Mouse (Mus musculus) MEL (cell line): Measurements from ENCODE around the gene Tec. TPM values are rescaled to one million over a fixed set of nuclear protein-coding genes. Genes with fewer than 3 reads are reported as not detected.
A peak's percentile ranks its signal among the peaks of the same experiment; 100 is the strongest.

Experiments used
- DNase-seq: peaks from one replicate; pipeline ENCODE4 v3.0.0; 2011; ENCODE audit warnings: low read depth, low spot score
- H3K27ac ChIP-seq: 2 replicates; pipeline ENCODE4 v1.5.1; 2012; ENCODE audit warnings: low read depth, mild to moderate bottlenecking, control low read depth, low read length, moderate library complexity; ENCODE audit not compliant: control insufficient read depth
- H3K27me3 ChIP-seq, 2 experiments: fragments of 150-350 bp in 1 of 2; sonication (generic) in 1 of 2; 2 replicates each; pipeline ENCODE4 v1.6.1; 2012; ENCODE audit warnings: low read length in 2 of 2, mild to moderate bottlenecking in 2 of 2, improper control_type of control experiment in 1 of 2, moderate library complexity in 1 of 2; ENCODE audit not compliant: insufficient read depth in 2 of 2, control insufficient read depth in 1 of 2
- H3K36me3 ChIP-seq, 2 experiments: 2 replicates each; pipeline ENCODE4 v1.6.1; 2012 to 2014; ENCODE audit warnings: low read length in 2 of 2, improper control_type of control experiment in 1 of 2, inconsistent platforms in 1 of 2, mild to moderate bottlenecking in 1 of 2; ENCODE audit not compliant: insufficient read depth in 2 of 2, control insufficient read depth in 1 of 2
- H3K4me1 ChIP-seq, 2 experiments: fragments of 150-350 bp in 1 of 2; sonication (generic) in 1 of 2; 2 replicates each; pipeline ENCODE4 v1.6.1; 2012; ENCODE audit warnings: low read length in 2 of 2, improper control_type of control experiment in 1 of 2, mild to moderate bottlenecking in 1 of 2; ENCODE audit not compliant: insufficient read depth in 2 of 2, control insufficient read depth in 1 of 2
- H3K4me3 ChIP-seq, 2 experiments: fragments of 150-350 bp in 1 of 2; sonication (generic) in 1 of 2; 2 replicates each; pipeline ENCODE4 v1.5.1; 2012; ENCODE audit warnings: low read depth in 2 of 2, low read length in 2 of 2, mild to moderate bottlenecking in 2 of 2, moderate library complexity in 2 of 2, control low read depth in 1 of 2, improper control_type of control experiment in 1 of 2; ENCODE audit not compliant: control insufficient read depth in 1 of 2, insufficient read depth in 1 of 2
- H3K79me2 ChIP-seq: 2 replicates; pipeline ENCODE4 v1.6.1; 2012; ENCODE audit warnings: mild to moderate bottlenecking, low read length, moderate library complexity; ENCODE audit not compliant: control insufficient read depth, poor library complexity, insufficient read depth
- H3K9ac ChIP-seq: 2 replicates; pipeline ENCODE4 v1.6.1; 2012; ENCODE audit warnings: low read depth, mild to moderate bottlenecking, control low read depth, low read length, moderate library complexity; ENCODE audit not compliant: control insufficient read depth, poor library complexity, severe bottlenecking
- H3K9me3 ChIP-seq: fragments of 150-350 bp; sonication (generic); replicated peaks from 2 replicates; pipeline ENCODE4 v1.6.1; 2012; ENCODE audit warnings: mild to moderate bottlenecking, low read length, improper control_type of control experiment, moderate library complexity; ENCODE audit not compliant: insufficient read depth
- BHLHE40 ChIP-seq: IDR thresholded peaks from 2 replicates; pipeline ENCODE4 v1.6.1; 2012; ENCODE audit warnings: low read depth, mild to moderate bottlenecking, inconsistent platforms, low read length, improper control_type of control experiment, borderline replicate concordance
- CHD1 ChIP-seq: IDR thresholded peaks from 2 replicates; pipeline ENCODE4 v1.6.1; 2012; ENCODE audit warnings: low read depth, mild to moderate bottlenecking, inconsistent platforms, low read length, improper control_type of control experiment
- CHD2 ChIP-seq: IDR thresholded peaks from 2 replicates; pipeline ENCODE4 v1.6.1; 2011; ENCODE audit warnings: low read length, improper control_type of control experiment
- CTCF ChIP-seq, 3 experiments: IDR thresholded peaks in 2 of 3; conservative IDR thresholded peaks in 1 of 3; 2 replicates each; pipeline ENCODE4 v1.5.1; 2011 to 2012; ENCODE audit warnings: low read length in 3 of 3, low read depth in 2 of 3, mild to moderate bottlenecking in 2 of 3, improper control_type of control experiment in 1 of 3, inconsistent platforms in 1 of 3, mixed read lengths in 1 of 3, moderate library complexity in 1 of 3; ENCODE audit not compliant: control insufficient read depth in 1 of 3, insufficient read depth in 1 of 3, poor library complexity in 1 of 3, severe bottlenecking in 1 of 3
- E2F4 ChIP-seq: IDR thresholded peaks from 2 replicates; pipeline ENCODE4 v1.6.1; 2011; ENCODE audit warnings: low read depth, low read length, improper control_type of control experiment, borderline replicate concordance
- ELF1 ChIP-seq: IDR thresholded peaks from 2 replicates; pipeline ENCODE4 v1.6.1; 2014; ENCODE audit warnings: low read depth, mild to moderate bottlenecking, inconsistent platforms, low read length, improper control_type of control experiment, moderate library complexity
- GABPA ChIP-seq: IDR thresholded peaks from 2 replicates; pipeline ENCODE4 v1.6.1; 2012; ENCODE audit warnings: low read depth, mild to moderate bottlenecking, inconsistent platforms, low read length, improper control_type of control experiment, moderate library complexity
- GATA1 ChIP-seq: IDR thresholded peaks from 2 replicates; pipeline ENCODE4 v1.6.1; 2011; ENCODE audit warnings: low read depth, low read length, improper control_type of control experiment
- HCFC1 ChIP-seq: IDR thresholded peaks from 2 replicates; pipeline ENCODE4 v1.6.1; 2012; ENCODE audit warnings: low read depth, mild to moderate bottlenecking, inconsistent platforms, low read length, improper control_type of control experiment, moderate library complexity
- JUND ChIP-seq: IDR thresholded peaks from 2 replicates; pipeline ENCODE4 v1.6.1; 2011; ENCODE audit warnings: low read depth, mild to moderate bottlenecking, improper control_type of control experiment, low read length
- KAT2A ChIP-seq: conservative IDR thresholded peaks from 2 replicates; pipeline ENCODE4 v1.6.1; 2012; ENCODE audit warnings: low read depth, low read length, improper control_type of control experiment, inconsistent platforms
- MAFK ChIP-seq: IDR thresholded peaks from 2 replicates; pipeline ENCODE4 v1.6.1; 2011; ENCODE audit warnings: low read depth, mild to moderate bottlenecking, low read length, improper control_type of control experiment, borderline replicate concordance
- MAX ChIP-seq: IDR thresholded peaks from 2 replicates; pipeline ENCODE4 v1.6.1; 2011; ENCODE audit warnings: low read length, improper control_type of control experiment
- MAZ ChIP-seq: IDR thresholded peaks from 2 replicates; pipeline ENCODE4 v1.6.1; 2012; ENCODE audit warnings: low read depth, mild to moderate bottlenecking, inconsistent platforms, low read length, improper control_type of control experiment
- MEF2A ChIP-seq: IDR thresholded peaks from 2 replicates; pipeline ENCODE4 v1.6.1; 2014; ENCODE audit warnings: low read depth, mild to moderate bottlenecking, inconsistent platforms, low read length, improper control_type of control experiment; ENCODE audit not compliant: poor library complexity, insufficient replicate concordance, severe bottlenecking; ENCODE audit errors: extremely low read depth
- MYB ChIP-seq: IDR thresholded peaks from 2 replicates; pipeline ENCODE4 v1.6.1; 2011; ENCODE audit warnings: mild to moderate bottlenecking, low read depth, low read length, improper control_type of control experiment
- MYC ChIP-seq: IDR thresholded peaks from 2 replicates; pipeline ENCODE4 v1.6.1; 2011; ENCODE audit warnings: low read depth, mild to moderate bottlenecking, low read length, improper control_type of control experiment, moderate library complexity
- POLR2A ChIP-seq, 2 experiments: IDR thresholded peaks; 2 replicates each; pipeline ENCODE4 v1.6.1; 2011 to 2012; ENCODE audit warnings: low read length in 2 of 2, mild to moderate bottlenecking in 2 of 2, control low read depth in 1 of 2, improper control_type of control experiment in 1 of 2, low read depth in 1 of 2, moderate library complexity in 1 of 2; ENCODE audit not compliant: control insufficient read depth in 1 of 2, insufficient read depth in 1 of 2, poor library complexity in 1 of 2
- POLR2AphosphoS2 ChIP-seq: IDR thresholded peaks from 2 replicates; pipeline ENCODE4 v1.6.1; 2011; ENCODE audit warnings: low read length, improper control_type of control experiment
- RAD21 ChIP-seq: IDR thresholded peaks from 2 replicates; pipeline ENCODE4 v1.6.1; 2011; ENCODE audit warnings: mild to moderate bottlenecking, low read depth, low read length, improper control_type of control experiment
- SIN3A ChIP-seq: IDR thresholded peaks from 2 replicates; pipeline ENCODE4 v1.6.1; 2012; ENCODE audit warnings: low read length, improper control_type of control experiment, inconsistent platforms
- SMC3 ChIP-seq: IDR thresholded peaks from 2 replicates; pipeline ENCODE4 v1.6.1; 2011; ENCODE audit warnings: low read depth, low read length, improper control_type of control experiment
- TBP ChIP-seq: IDR thresholded peaks from 2 replicates; pipeline ENCODE4 v1.8.0; 2011; ENCODE audit warnings: low read depth, low read length, improper control_type of control experiment
- TCF12 ChIP-seq: IDR thresholded peaks from 2 replicates; pipeline ENCODE4 v1.6.1; 2014; ENCODE audit warnings: low read depth, mild to moderate bottlenecking, inconsistent platforms, low read length, improper control_type of control experiment, moderate library complexity
- UBTF ChIP-seq: IDR thresholded peaks from 2 replicates; pipeline ENCODE4 v1.6.1; 2012; ENCODE audit warnings: low read depth, mild to moderate bottlenecking, inconsistent platforms, low read length, improper control_type of control experiment, moderate library complexity, borderline replicate concordance; ENCODE audit not compliant: insufficient read depth
- USF2 ChIP-seq, 2 experiments: IDR thresholded peaks; 2 replicates each; pipeline ENCODE4 v1.6.1; 2011 to 2012; ENCODE audit warnings: improper control_type of control experiment in 2 of 2, low read length in 2 of 2, borderline replicate concordance in 1 of 2, inconsistent platforms in 1 of 2, low read depth in 1 of 2, mild to moderate bottlenecking in 1 of 2; ENCODE audit not compliant: insufficient read depth in 1 of 2
- ZC3H11A ChIP-seq: IDR thresholded peaks from 2 replicates; pipeline ENCODE4 v1.6.1; 2012; ENCODE audit warnings: low read depth, mild to moderate bottlenecking, inconsistent platforms, low read length, improper control_type of control experiment
- ZKSCAN1 ChIP-seq: IDR thresholded peaks from 2 replicates; pipeline ENCODE4 v1.6.1; 2012; ENCODE audit warnings: low read depth, mild to moderate bottlenecking, inconsistent platforms, low read length, improper control_type of control experiment, moderate library complexity
- ZMIZ1 ChIP-seq: IDR thresholded peaks from 2 replicates; pipeline ENCODE4 v1.6.1; 2012; ENCODE audit warnings: low read depth, mild to moderate bottlenecking, inconsistent platforms, low read length, improper control_type of control experiment, moderate library complexity
- ZNF384 ChIP-seq: IDR thresholded peaks from 2 replicates; pipeline ENCODE4 v1.6.1; 2012; ENCODE audit warnings: low read depth, mild to moderate bottlenecking, inconsistent platforms, low read length, improper control_type of control experiment
- polyA plus RNA-seq, 2 experiments: library from polyadenylated mRNA; stranded (reverse) in 1 of 2; unstranded in 1 of 2; fragments of >175 nt in 1 of 2; fragments of >200 nt in 1 of 2; gene quantifications; 2 replicates each; pipeline versions ENCODE4 v1.2.1 to v1.2.4; 2012; ENCODE audit warnings: low replicate concordance in 2 of 2, low read depth in 1 of 2; ENCODE audit not compliant: insufficient read length in 2 of 2, insufficient read depth in 1 of 2, missing spikeins in 1 of 2
- total RNA-seq: library from RNA; depleted of rRNA; stranded (reverse); fragments of 300-350 nt; gene quantifications from 2 replicates; pipeline ENCODE4 v1.2.3, GENCODE M21; 2012

Gene Tec
- total and polyA plus RNA-seq, 3 experiments, result 44.8 to 61.1 TPM; not detected in 1

- H3K9me3 ChIP-seq, result no peaks in the 10 kb centered on the region
- H3K36me3 ChIP-seq, result peaks cover 33 to 44% of the 10 kb centered on the region in 2 experiments
- no peaks in the 10 kb centered on the region for H3K27me3 ChIP-seq
- no peak overlapping the region for H3K27ac ChIP-seq
- peaks cover 6 to 31% of the 10 kb centered on the region in 2 experiments for H3K4me1 ChIP-seq
- no peak overlapping the region for H3K9ac ChIP-seq
- H3K79me2 ChIP-seq, result peaks cover 62% of the 10 kb centered on the region
- TF ChIP-seq ZNF384 (no peak), HCFC1 (no peak), ZC3H11A (no peak), GABPA (no peak), GATA1 (no peak), MAFK (no peak), POLR2AphosphoS2 (no peak), RAD21 (no peak), MEF2A (no peak)
- no peak overlapping the region for H3K4me3 ChIP-seq
- DNase-seq, result no peak
Measured at GRCm38 (mm10) chr5:72832191-72832590, 36.1 kb downstream of the Tec start.

- Histone ChIP-seq H3K36me3 (peaks cover 32 to 44% of the 10 kb centered on the region in 2 experiments), H3K9ac (no peak overlapping the region), H3K27ac (no peak overlapping the region), H3K9me3 (no peaks in the 10 kb centered on the region), H3K4me1 (peaks cover 6 to 31% of the 10 kb centered on the region in 2 experiments), H3K79me2 (peaks cover 66% of the 10 kb centered on the region), H3K4me3 (no peak overlapping the region), H3K27me3 (no peaks in the 10 kb centered on the region)
- DNase-seq, result no peak
- TF ChIP-seq ZNF384 (no peak), MYC (no peak), POLR2AphosphoS2 (no peak), MAZ (no peak), POLR2A (IDR thresholded peaks at IDR 0.05; ENCODE audit: control insufficient read depth in 1 of 2, insufficient read depth in 1 of 2, low read depth in 1 of 2, low read length in 2 of 2, poor library complexity in 1 of 2) (0 out of 4 replicates have a peak, but pooled peaks of 1 of the 2 experiments have one; percentile 1), ELF1 (no peak), UBTF (no peak), SIN3A (no peak), TBP (no peak), CTCF (IDR thresholded peaks at IDR 0.05 in 2 of 3, conservative IDR thresholded peaks at IDR 0.05 in 1 of 3; ENCODE audit: control insufficient read depth in 1 of 3, insufficient read depth in 1 of 3, low read depth in 2 of 3, low read length in 3 of 3, poor library complexity in 1 of 3, severe bottlenecking in 1 of 3) (no peak), ZMIZ1 (no peak), KAT2A (no peak), E2F4 (no peak), MYB (no peak), MAFK (no peak), ZC3H11A (no peak), RAD21 (no peak), MAX (no peak), USF2 (IDR thresholded peaks at IDR 0.05; ENCODE audit: borderline replicate concordance in 1 of 2, insufficient read depth in 1 of 2, low read depth in 1 of 2, low read length in 2 of 2) (no peak), SMC3 (no peak), CHD2 (no peak), BHLHE40 (no peak), GATA1 (peak; percentile 84), TCF12 (0 out of 2 replicates have a peak, but pooled peaks have one; percentile 39), CHD1 (no peak), GABPA (no peak), ZKSCAN1 (no peak), JUND (no peak)
Measured at GRCm38 (mm10) chr5:72830988-72831610, 37.2 kb downstream of the Tec start.
